Comparison of ENCODE assay signal across 30 mouse cellular contexts in the genomic region with DNA sequence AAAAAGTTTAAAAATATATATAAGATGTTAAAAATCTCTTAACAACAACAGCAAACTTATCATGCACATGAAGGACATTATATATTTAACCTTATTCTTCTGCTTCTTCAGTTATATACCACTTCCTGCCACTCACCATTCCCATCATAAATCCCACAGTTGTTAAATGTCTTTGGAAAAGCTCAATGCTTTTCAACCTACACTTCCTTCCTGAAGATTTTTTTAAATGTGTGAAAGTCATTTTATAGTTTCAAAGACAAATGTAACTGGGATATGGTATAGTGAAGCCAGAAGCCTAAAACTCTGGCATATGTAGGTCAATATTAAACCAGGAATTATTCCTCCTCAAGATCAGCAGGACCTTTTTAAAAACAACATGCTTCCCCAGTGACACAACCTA.
"Had no signal": no experiment of that assay in that cellular context is flagged by ENCODE, and none has a peak within 500 bp of the region (broad histone marks: within the 10 kb centered on the region; RNA-seq: fewer than 3 reads in every experiment).

No protein-coding gene starts in this region.

- DNase-seq: left cerebral cortex, postnatal 4 days; liver; liver, embryonic 13.5 days; liver, postnatal 0 days; lung, adult 18-20 months; lung, adult 2 months; lung, embryonic 14.5 days; lung, postnatal 10 days; lung, postnatal 14 days; lung, postnatal 36 days; lung, postnatal 4 days; midbrain, embryonic 14.5 days had no signal

- H3K4me3 ChIP-seq: limb, embryonic 10.5 days; limb, embryonic 12.5 days; limb, embryonic 13.5 days; limb, embryonic 15.5 days; liver, embryonic 12.5 days; liver, embryonic 13.5 days; liver, embryonic 15.5 days; lung, embryonic 15.5 days; megakaryocyte, embryonic 14.5 days; midbrain, embryonic 10.5 days; midbrain, embryonic 12.5 days; midbrain, embryonic 13.5 days; midbrain, embryonic 15.5 days; myocyte; neural tube, embryonic 12.5 days had no signal

- ATAC-seq: liver, embryonic 12.5 days; liver, postnatal 0 days; lung, postnatal 0 days; midbrain, embryonic 13.5 days; midbrain, embryonic 15.5 days; midbrain, embryonic 16.5 days had no signal

- H3K27ac ChIP-seq: limb, embryonic 10.5 days; limb, embryonic 12.5 days; limb, embryonic 13.5 days; limb, embryonic 15.5 days; liver, embryonic 12.5 days; liver, embryonic 13.5 days; liver, embryonic 14.5 days; liver, embryonic 15.5 days; lung, embryonic 15.5 days; macrophage; midbrain, embryonic 10.5 days; midbrain, embryonic 12.5 days; midbrain, embryonic 13.5 days; midbrain, embryonic 15.5 days; neural tube, embryonic 12.5 days had no signal
